Mouse (Mus musculus): ENCODE measurements at regions not wholly inside any gene's neighbourhood (a gene's known extent, or its start where the extent isn't known, plus 50 kb on each side); places are given as distances from the start of the nearest gene placed in this dataset.

DNA sequence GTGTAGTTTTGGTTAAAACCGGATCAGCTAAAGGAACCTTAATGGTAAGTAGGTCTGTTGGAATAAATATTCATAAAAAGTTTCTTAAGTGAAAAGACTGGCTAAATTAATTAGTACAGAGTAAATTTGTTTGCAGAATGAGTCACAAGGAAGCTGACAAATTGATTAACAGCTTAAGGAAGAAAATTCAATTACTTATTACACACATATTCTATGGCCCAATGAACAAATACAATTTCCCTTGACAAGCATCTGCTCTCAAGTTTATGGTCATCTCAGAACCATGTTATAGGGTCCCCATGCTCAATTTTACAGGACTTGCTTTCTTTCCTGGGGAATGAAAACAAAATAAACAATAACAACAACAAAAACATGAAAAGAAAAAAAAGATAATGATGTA lies 231.4 kb upstream of the Frg1 start:
- H3K9ac ChIP-seq (replicated peaks), result no peak overlapping the region
- H3K4me3 ChIP-seq (replicated peaks), result no peak overlapping the region
- H3K27me3 ChIP-seq, result no peaks in the 10 kb centered on the region
- H3K4me1 ChIP-seq (replicated peaks), result no peaks in the 10 kb centered on the region
- H3K9me3 ChIP-seq, result no peaks in the 10 kb centered on the region
- H3K36me3 ChIP-seq, result no peaks in the 10 kb centered on the region
- 87% methylated on average over 1 of the region's 1 CpGs for WGBS
- ATAC-seq, result no peak
- H3K4me2 ChIP-seq (replicated peaks), result no peak overlapping the region
- H3K27ac ChIP-seq, result no peak overlapping the region

- H3K27ac ChIP-seq, result no peak overlapping the region
- no peak overlapping the region for H3K4me3 ChIP-seq (replicated peaks)
- no peak overlapping the region for H3K9ac ChIP-seq (replicated peaks)
- no peaks in the 10 kb centered on the region for H3K9me3 ChIP-seq
- 73% methylated on average over 5 of the region's 5 CpGs for WGBS
- no peak for ATAC-seq
- no peaks in the 10 kb centered on the region for H3K36me3 ChIP-seq
- H3K4me2 ChIP-seq (replicated peaks), result no peak overlapping the region
- no peaks in the 10 kb centered on the region for H3K4me1 ChIP-seq (replicated peaks)
- no peaks in the 10 kb centered on the region for H3K27me3 ChIP-seq
These were observed 227.8 kb upstream of the Frg1 start for GRCm38 (mm10) chr8:41644626-41645025.

DNA sequence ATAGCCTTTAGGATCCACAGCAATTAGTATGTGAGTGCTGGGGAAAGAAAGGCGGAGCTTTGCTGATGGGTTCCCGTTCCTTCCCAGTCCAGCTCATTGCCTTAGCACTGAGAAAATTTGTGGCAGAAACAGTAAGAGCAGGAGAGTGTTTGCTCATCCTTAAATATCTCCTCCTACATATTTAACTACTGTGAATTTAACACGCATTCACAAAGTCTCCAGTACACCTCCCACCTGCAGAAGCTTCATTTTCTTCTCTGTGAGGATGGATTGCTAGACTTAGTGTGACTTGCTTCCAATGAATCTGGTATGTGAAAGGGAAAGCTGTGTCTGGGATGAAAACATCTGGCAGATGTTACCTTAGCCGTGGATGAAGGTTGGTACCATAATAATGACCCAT lies 207.0 kb upstream of the Frg1 start:
- no peak overlapping the region for H3K4me3 ChIP-seq (replicated peaks)
- no peaks in the 10 kb centered on the region for H3K4me1 ChIP-seq (replicated peaks)
- no peaks in the 10 kb centered on the region for H3K36me3 ChIP-seq
- H3K4me2 ChIP-seq (replicated peaks), result no peak overlapping the region
- H3K9me3 ChIP-seq, result no peaks in the 10 kb centered on the region
- WGBS, result 92% methylated on average over 4 of the region's 4 CpGs
- no peak overlapping the region for H3K27ac ChIP-seq
- H3K27me3 ChIP-seq, result no peaks in the 10 kb centered on the region
- no peak overlapping the region for H3K9ac ChIP-seq (replicated peaks)
- ATAC-seq, result no peak

DNA sequence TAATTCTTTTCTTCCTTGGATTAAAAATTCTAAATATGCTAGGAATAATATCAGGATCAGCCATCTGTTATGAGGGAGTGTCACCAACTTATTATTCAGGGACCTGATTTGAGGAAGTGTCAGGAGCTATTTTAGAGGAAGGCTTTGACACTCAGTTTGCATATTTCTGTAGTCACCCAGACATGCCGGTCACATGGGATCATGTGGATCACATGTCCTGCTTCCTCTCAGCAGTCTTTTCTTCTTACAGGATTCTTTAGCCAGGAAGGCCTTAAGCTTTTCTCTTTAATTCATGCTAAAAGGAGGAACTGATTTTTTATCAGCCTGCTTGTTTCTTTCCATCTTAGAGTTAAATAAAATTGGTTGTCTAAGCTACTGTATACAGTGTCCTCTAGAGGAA lies 183.4 kb upstream of the Frg1 start:
- Histone ChIP-seq H3K36me3 (no peaks in the 10 kb centered on the region), H3K27ac (no peak overlapping the region), H3K27me3 (no peaks in the 10 kb centered on the region), H3K4me3 (replicated peaks) (no peak overlapping the region), H3K9ac (replicated peaks) (no peak overlapping the region), H3K9me3 (no peaks in the 10 kb centered on the region), H3K4me2 (replicated peaks) (no peak overlapping the region), H3K4me1 (replicated peaks) (no peaks in the 10 kb centered on the region)
- WGBS, result 77% methylated on average over 1 of the region's 1 CpGs
- no peak for ATAC-seq

- Histone ChIP-seq H3K27ac (no peak overlapping the region), H3K36me3 (no peaks in the 10 kb centered on the region), H3K4me1 (replicated peaks) (no peaks in the 10 kb centered on the region), H3K4me3 (replicated peaks) (no peak overlapping the region), H3K27me3 (no peaks in the 10 kb centered on the region), H3K9me3 (no peaks in the 10 kb centered on the region), H3K4me2 (replicated peaks) (no peak overlapping the region), H3K9ac (replicated peaks) (no peak overlapping the region)
- WGBS, result 88% methylated on average over 5 of the region's 5 CpGs
- ATAC-seq, result no peak
These were observed 177.6 kb upstream of the Frg1 start for GRCm38 (mm10) chr8:41594446-41594845.

DNA sequence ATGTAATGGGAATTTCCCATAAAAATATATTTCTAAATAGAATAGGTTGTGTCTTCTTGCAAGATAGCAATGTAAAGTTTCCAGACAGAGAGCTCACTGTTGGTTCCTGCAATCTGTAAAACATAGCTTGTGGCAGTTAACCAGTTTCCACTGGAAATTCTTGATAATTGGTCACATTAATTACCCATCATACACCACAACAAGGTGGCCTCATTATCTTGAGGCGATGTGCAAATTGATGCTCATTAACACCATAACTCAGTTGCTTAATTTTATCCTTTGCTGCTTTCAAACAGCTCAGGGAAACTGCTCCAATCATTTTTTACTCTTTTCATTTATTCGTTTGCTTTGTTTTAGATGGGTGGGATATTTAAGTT lies 176.8 kb upstream of the Frg1 start:
- H3K4me2 ChIP-seq (replicated peaks), result no peak overlapping the region
- no peak overlapping the region for H3K4me3 ChIP-seq (replicated peaks)
- H3K4me1 ChIP-seq (replicated peaks), result no peaks in the 10 kb centered on the region
- no peak overlapping the region for H3K9ac ChIP-seq (replicated peaks)
- ATAC-seq, result no peak
- H3K9me3 ChIP-seq, result no peaks in the 10 kb centered on the region
- no peak overlapping the region for H3K27ac ChIP-seq
- no peaks in the 10 kb centered on the region for H3K27me3 ChIP-seq
- 76% methylated on average over 2 of the region's 2 CpGs for WGBS
- H3K36me3 ChIP-seq, result no peaks in the 10 kb centered on the region

- H3K27me3 ChIP-seq, result no peaks in the 10 kb centered on the region
- no peaks in the 10 kb centered on the region for H3K36me3 ChIP-seq
- no peak overlapping the region for H3K4me3 ChIP-seq (replicated peaks)
- H3K9ac ChIP-seq (replicated peaks), result no peak overlapping the region
- no peak overlapping the region for H3K27ac ChIP-seq
- no peak overlapping the region for H3K4me2 ChIP-seq (replicated peaks)
- no peaks in the 10 kb centered on the region for H3K9me3 ChIP-seq
- H3K4me1 ChIP-seq (replicated peaks), result no peaks in the 10 kb centered on the region
- 75% methylated on average over 6 of the region's 6 CpGs for WGBS
- no peak for ATAC-seq
These were observed 176.1 kb upstream of the Frg1 start for GRCm38 (mm10) chr8:41592741-41593665.

GRCm38 (mm10) chr8:41592174-41592573 lies 175.3 kb upstream of the Frg1 start:
- Histone ChIP-seq H3K27me3 (no peaks in the 10 kb centered on the region), H3K4me2 (replicated peaks) (no peak overlapping the region), H3K9ac (replicated peaks) (no peak overlapping the region), H3K4me3 (replicated peaks) (no peak overlapping the region), H3K4me1 (replicated peaks) (no peaks in the 10 kb centered on the region), H3K36me3 (no peaks in the 10 kb centered on the region), H3K9me3 (no peaks in the 10 kb centered on the region), H3K27ac (no peak overlapping the region)
- WGBS, result 74% methylated on average over 9 of the region's 9 CpGs
- no peak for ATAC-seq

DNA sequence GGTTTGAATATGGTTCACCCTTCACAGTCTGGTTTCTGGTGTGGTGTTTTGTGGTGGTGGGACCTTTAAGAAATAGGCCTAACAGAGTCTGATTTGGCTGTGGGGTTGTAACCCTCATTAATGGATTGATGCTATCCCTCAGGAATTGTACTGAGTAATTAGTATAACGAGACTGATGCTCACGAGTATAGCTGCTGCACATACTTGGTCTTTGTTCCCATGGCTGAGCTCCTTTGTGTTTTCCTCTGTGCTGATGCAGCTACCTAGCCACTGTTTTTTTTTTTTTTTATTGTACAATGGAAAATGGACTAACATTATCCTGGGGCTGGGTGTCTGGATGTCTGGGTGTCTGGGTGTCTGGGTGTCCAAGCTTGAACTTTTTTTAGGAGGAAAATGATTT lies 171.3 kb upstream of the Frg1 start:
- no peaks in the 10 kb centered on the region for H3K4me1 ChIP-seq (replicated peaks)
- H3K4me3 ChIP-seq (replicated peaks), result no peak overlapping the region
- H3K9ac ChIP-seq (replicated peaks), result no peak overlapping the region
- ATAC-seq, result no peak
- no peaks in the 10 kb centered on the region for H3K36me3 ChIP-seq
- H3K9me3 ChIP-seq, result no peaks in the 10 kb centered on the region
- no peak overlapping the region for H3K4me2 ChIP-seq (replicated peaks)
- H3K27me3 ChIP-seq, result no peaks in the 10 kb centered on the region
- 59% methylated on average over 2 of the region's 2 CpGs for WGBS
- H3K27ac ChIP-seq, result no peak overlapping the region

- ATAC-seq, result peak; percentile 88
- no peak overlapping the region for H3K4me2 ChIP-seq (replicated peaks)
- no peak overlapping the region for H3K9ac ChIP-seq (replicated peaks)
- no peak overlapping the region for H3K4me3 ChIP-seq (replicated peaks)
- no peaks in the 10 kb centered on the region for H3K27me3 ChIP-seq
- no peaks in the 10 kb centered on the region for H3K9me3 ChIP-seq
- H3K36me3 ChIP-seq, result no peaks in the 10 kb centered on the region
- H3K27ac ChIP-seq, result no peak overlapping the region
- no peaks in the 10 kb centered on the region; the same call in 1 of the 2 replicates for H3K4me1 ChIP-seq (replicated peaks)
- 36% methylated on average over 10 of the region's 10 CpGs for WGBS
These were observed 156.4 kb upstream of the Frg1 start for GRCm38 (mm10) chr8:41573027-41573885.

DNA sequence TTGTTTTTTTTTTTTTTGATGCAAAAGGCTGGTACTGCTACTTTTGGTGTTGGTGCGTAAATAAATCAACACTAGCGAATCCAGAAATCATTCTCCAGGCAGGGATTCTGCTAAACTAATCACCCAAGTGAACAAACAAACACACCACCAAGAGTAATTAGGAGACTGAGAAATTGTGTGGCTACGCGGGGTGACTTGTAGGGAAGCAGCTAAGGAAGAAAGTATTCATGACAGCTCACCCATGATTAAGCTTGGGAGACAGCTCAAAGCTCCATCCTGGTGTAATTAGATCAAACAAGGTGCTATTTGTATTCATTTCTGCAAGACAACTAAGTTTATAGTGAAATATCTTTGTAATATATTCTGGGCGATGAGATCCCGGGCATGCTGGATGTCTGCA lies 153.7 kb upstream of the Frg1 start:
- H3K4me3 ChIP-seq (replicated peaks), result no peak overlapping the region
- ATAC-seq, result no peak

GRCm38 (mm10) chr8:41561995-41562394 lies 145.1 kb upstream of the Frg1 start:
- WGBS, result 85% methylated on average over 14 of the region's 14 CpGs
- no peak for ATAC-seq

More for the DNA sequence above, 153.7 kb upstream of the Frg1 start:
- H3K9me3 ChIP-seq, result no peaks in the 10 kb centered on the region
- no peak overlapping the region for H3K27ac ChIP-seq
- H3K4me2 ChIP-seq (replicated peaks), result no peak overlapping the region
- WGBS, result 70% methylated on average over 6 of the region's 6 CpGs
- H3K27me3 ChIP-seq, result no peaks in the 10 kb centered on the region
- H3K9ac ChIP-seq (replicated peaks), result no peak overlapping the region
- no peaks in the 10 kb centered on the region for H3K36me3 ChIP-seq
- no peaks in the 10 kb centered on the region; the same call in 1 of the 2 replicates for H3K4me1 ChIP-seq (replicated peaks)

More at GRCm38 (mm10) chr8:41561995-41562394, 145.1 kb upstream of the Frg1 start:
- no peaks in the 10 kb centered on the region for H3K9me3 ChIP-seq
- H3K27ac ChIP-seq, result no peak overlapping the region
- H3K4me1 ChIP-seq (replicated peaks), result no peaks in the 10 kb centered on the region
- H3K4me2 ChIP-seq (replicated peaks), result no peak overlapping the region
- no peaks in the 10 kb centered on the region for H3K36me3 ChIP-seq
- no peaks in the 10 kb centered on the region for H3K27me3 ChIP-seq
- no peak overlapping the region for H3K9ac ChIP-seq (replicated peaks)
- no peak overlapping the region for H3K4me3 ChIP-seq (replicated peaks)

All from midbrain, embryonic 13.5 days (tissue).